Mouse (Mus musculus) midbrain, embryonic 16.5 days (tissue): Measurements from ENCODE around the gene Ncf4. TPM values are rescaled to one million over a fixed set of nuclear protein-coding genes. Genes with fewer than 3 reads are reported as not detected.
"Not testable (repeated sequence)": the region's sequence is repeated elsewhere in the genome, so short reads cannot be mapped to it uniquely, and the experiment has no call there.

ENCODE experiments used
- ATAC-seq: fragments of 200-750 bp; cut with Nextera tagmentation; 2 replicates; pipeline ENCODE4 v1.8.0; 2017; ENCODE audit warnings: moderate TSS enrichment
- H3K27ac ChIP-seq: fragments of 300-500 bp; sonication (generic); 2 replicates; pipeline ENCODE4 v1.5.1; 2014; ENCODE audit warnings: mild to moderate bottlenecking, low read length, mixed read lengths
- H3K27me3 ChIP-seq: fragments of 300-500 bp; sonication (generic); 2 replicates; pipeline ENCODE4 v1.6.1; 2014; ENCODE audit warnings: low read depth, low read length, mixed read lengths; ENCODE audit not compliant: control insufficient read depth, insufficient read depth
- H3K36me3 ChIP-seq: fragments of 300-500 bp; sonication (generic); 2 replicates; pipeline ENCODE4 v1.6.1; 2014; ENCODE audit warnings: mild to moderate bottlenecking, low read length, moderate library complexity, mixed read lengths; ENCODE audit not compliant: control insufficient read depth, insufficient read depth
- H3K4me1 ChIP-seq: fragments of 300-500 bp; sonication (generic); 2 replicates; pipeline ENCODE4 v1.6.1; 2014; ENCODE audit warnings: mild to moderate bottlenecking, low read length, mixed read lengths; ENCODE audit not compliant: control insufficient read depth, insufficient read depth
- H3K4me2 ChIP-seq: fragments of 300-500 bp; sonication (generic); 2 replicates; pipeline ENCODE4 v1.6.1; 2014; ENCODE audit warnings: mild to moderate bottlenecking, low read length, mixed read lengths
- H3K4me3 ChIP-seq: fragments of 300-500 bp; sonication (generic); 2 replicates; pipeline ENCODE4 v1.5.1; 2014; ENCODE audit warnings: low read depth, mild to moderate bottlenecking, low read length, moderate library complexity, mixed read lengths
- H3K9ac ChIP-seq: fragments of 300-500 bp; sonication (generic); 2 replicates; pipeline ENCODE4 v1.6.1; 2014; ENCODE audit warnings: low read depth, low read length, mixed read lengths
- H3K9me3 ChIP-seq: fragments of 300-500 bp; sonication (generic); replicated peaks from 2 replicates; pipeline ENCODE4 v1.6.1; 2014; ENCODE audit warnings: mild to moderate bottlenecking, low read length, mixed read lengths; ENCODE audit not compliant: control insufficient read depth, poor library complexity, severe bottlenecking
- WGBS: fragments of 180-500 bp; shearing (Covaris S2); extraction: QIAGEN DNeasy Blood & Tissue Kit; methylation state at CpG from one replicate; pipeline ENCODE4 v1.1.7; 2014; 5-methylcytosine and 5-hydroxymethylcytosine counted together
- polyA plus RNA-seq: library from polyadenylated mRNA; unstranded; fragments of >200 nt; fragmentation: Nextera tagmentation; extraction: Ambion mirVana; gene quantifications from 2 replicates; pipeline ENCODE4 v1.2.1, GENCODE M21; 2015

Ncf4 gene
- polyA plus RNA-seq, 1 experiment from 2014 or later, result 0.54 TPM

DNA sequence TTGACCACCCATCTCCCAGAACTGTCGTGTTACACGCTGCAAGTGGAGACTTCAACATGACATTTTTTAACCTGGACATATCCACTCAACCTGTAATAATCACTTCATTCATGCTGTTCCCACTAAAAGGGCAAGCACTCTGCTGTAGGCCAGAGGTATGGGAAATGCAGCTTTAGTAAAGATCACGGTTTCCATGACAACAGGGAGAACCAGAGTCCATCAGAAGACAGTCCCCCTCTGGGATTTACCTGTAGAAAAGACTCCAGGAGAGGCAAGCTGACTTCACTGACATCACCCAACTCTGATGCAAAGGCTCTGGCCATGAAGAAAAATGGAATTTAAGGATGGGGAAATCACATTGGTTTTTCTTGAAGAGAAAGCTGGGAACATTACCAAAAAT lies 18.7 kb downstream of the Ncf4 start:
- Histone ChIP-seq H3K4me3 (no peak overlapping the region), H3K9me3 (no peaks in the 10 kb centered on the region), H3K27ac (peak overlapping the region; percentile 61), H3K4me1 (peaks cover 2% of the 10 kb centered on the region; the same call in 1 of the 2 replicates), H3K36me3 (no peaks in the 10 kb centered on the region), H3K27me3 (no peaks in the 10 kb centered on the region), H3K4me2 (no peak overlapping the region), H3K9ac (no peak overlapping the region)
- WGBS, result 50% methylated on average over 3 of the region's 3 CpGs
- peak; percentile 60; the same call in 1 of the 2 replicates for ATAC-seq

DNA sequence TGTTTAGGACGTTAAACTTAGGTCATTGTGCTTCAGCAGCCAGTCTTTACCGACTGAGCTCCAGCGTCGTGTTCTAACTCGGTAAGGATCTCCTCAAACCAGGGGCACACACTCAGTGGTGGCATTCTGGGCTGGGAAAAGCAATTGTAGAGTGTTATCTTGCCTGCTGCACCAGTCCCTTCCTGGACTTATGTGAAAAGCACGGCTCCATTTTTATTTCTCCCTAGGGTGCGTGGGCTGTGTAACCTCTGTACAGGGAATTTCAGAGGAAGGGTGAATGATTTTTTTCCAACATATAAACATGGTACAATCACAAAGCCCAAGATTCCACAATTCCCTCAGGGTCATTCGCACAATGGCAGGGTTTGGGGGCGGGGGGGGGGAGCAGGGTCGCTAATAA lies 22.8 kb downstream of the Ncf4 start:
- Histone ChIP-seq H3K36me3 (no peaks in the 10 kb centered on the region), H3K27ac (no peak overlapping the region), H3K4me1 (peaks cover 2% of the 10 kb centered on the region; the same call in 1 of the 2 replicates), H3K4me3 (no peak overlapping the region), H3K9ac (no peak overlapping the region), H3K9me3 (no peaks in the 10 kb centered on the region), H3K27me3 (no peaks in the 10 kb centered on the region), H3K4me2 (no peak overlapping the region)
- no peak for ATAC-seq
- WGBS, result 87% methylated on average over 10 of the region's 10 CpGs

DNA sequence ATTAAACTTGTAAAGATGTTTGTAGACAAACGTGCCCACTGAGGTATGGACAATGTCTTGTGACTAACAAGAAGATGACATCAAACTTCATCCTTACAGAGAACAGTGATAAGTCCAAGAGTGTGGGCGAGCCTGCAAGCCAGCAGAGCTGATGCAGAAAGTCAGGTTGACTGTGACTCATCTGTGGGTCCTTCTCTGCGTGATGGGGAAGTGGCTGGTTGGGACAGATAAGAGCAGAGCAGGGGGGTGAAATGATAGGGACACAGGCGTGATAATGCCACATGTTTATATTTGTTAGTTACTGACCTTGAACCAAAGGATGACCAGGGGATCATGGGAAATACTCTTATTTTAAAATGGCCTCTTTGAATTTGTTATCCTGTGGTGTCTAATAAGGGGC lies 23.3 kb downstream of the Ncf4 start:
- no peaks in the 10 kb centered on the region for H3K36me3 ChIP-seq
- 81% methylated on average over 4 of the region's 4 CpGs for WGBS
- peaks cover 2% of the 10 kb centered on the region; the same call in 1 of the 2 replicates for H3K4me1 ChIP-seq
- no peak overlapping the region for H3K9ac ChIP-seq
- H3K27me3 ChIP-seq, result no peaks in the 10 kb centered on the region
- ATAC-seq, result no peak
- no peak overlapping the region for H3K27ac ChIP-seq
- no peak overlapping the region for H3K4me2 ChIP-seq
- H3K9me3 ChIP-seq, result no peaks in the 10 kb centered on the region
- no peak overlapping the region for H3K4me3 ChIP-seq

DNA sequence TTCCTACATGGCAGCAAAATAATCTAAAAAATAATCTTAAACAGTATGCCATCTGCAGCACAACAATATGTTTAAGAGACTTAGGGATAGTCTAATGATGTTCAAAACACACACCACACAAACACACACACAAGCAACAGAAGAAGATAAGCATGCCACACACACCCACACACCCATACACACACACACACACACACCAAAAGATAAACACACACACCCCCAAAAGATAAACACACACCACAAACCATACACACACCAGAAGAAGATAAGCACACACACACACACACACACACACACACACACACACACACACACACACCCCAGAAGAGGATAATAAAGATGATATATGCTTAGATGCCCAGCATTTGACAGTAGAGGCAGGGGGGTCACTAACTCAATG lies 26.6 kb downstream of the Ncf4 start:
- Histone ChIP-seq H3K27me3 (no peaks in the 10 kb centered on the region), H3K27ac (no peak overlapping the region), H3K4me1 (no peaks in the 10 kb centered on the region), H3K9ac (no peak overlapping the region), H3K4me3 (no peak overlapping the region), H3K36me3 (no peaks in the 10 kb centered on the region), H3K4me2 (no peak overlapping the region), H3K9me3 (no peaks in the 10 kb centered on the region)
- no peak for ATAC-seq

DNA sequence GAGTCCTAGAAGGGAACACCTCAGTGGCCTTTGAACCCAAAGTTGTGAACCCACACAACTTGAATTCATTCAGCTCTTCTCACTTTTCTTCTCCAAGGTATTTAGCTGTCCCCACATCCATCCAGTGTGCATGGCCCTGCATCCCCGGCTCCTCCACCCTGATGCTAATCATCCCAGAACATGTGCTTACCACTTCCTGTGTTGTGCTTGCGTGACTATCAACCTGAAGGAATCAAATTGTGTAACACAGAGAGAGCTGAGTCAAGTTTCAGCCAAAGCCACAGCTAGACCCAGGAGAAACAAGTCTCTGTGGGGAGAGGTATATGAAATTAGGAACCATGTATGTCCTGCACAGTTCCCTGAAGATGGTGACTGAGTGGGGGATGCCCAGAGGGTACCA lies 33.7 kb downstream of the Ncf4 start:
- Histone ChIP-seq H3K27ac (no peak overlapping the region), H3K4me2 (no peak overlapping the region), H3K4me1 (no peaks in the 10 kb centered on the region), H3K9me3 (no peaks in the 10 kb centered on the region), H3K9ac (no peak overlapping the region), H3K4me3 (no peak overlapping the region), H3K27me3 (no peaks in the 10 kb centered on the region), H3K36me3 (no peaks in the 10 kb centered on the region)
- WGBS, result 88% methylated on average over 2 of the region's 2 CpGs
- ATAC-seq, result no peak

DNA sequence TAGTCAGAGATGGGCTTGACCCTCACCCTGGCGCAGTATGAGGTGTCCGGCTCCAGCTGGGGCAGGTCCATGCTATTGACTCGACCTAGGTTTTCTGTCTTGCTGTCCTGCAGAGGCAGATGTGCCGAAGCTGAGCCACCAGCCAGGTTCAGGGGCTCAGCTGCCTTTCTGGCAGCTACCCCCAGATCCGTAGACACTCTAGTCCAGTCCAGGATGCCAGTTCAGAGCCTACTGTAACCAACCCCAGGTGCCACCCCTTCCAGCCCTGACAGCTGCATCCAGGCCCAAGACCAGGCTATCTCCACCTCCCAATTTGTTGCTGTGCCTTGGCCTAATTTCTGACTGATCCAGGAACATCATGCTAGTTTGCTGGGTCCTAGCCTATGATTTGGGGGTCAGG lies 43.3 kb downstream of the Ncf4 start:
- Histone ChIP-seq H3K9me3 (no peaks in the 10 kb centered on the region), H3K4me1 (no peaks in the 10 kb centered on the region), H3K27ac (no peak overlapping the region), H3K9ac (no peak overlapping the region), H3K4me2 (no peak overlapping the region), H3K27me3 (no peaks in the 10 kb centered on the region), H3K4me3 (no peak overlapping the region), H3K36me3 (no peaks in the 10 kb centered on the region)
- no peak for ATAC-seq
- 81% methylated on average over 5 of the region's 5 CpGs for WGBS

DNA sequence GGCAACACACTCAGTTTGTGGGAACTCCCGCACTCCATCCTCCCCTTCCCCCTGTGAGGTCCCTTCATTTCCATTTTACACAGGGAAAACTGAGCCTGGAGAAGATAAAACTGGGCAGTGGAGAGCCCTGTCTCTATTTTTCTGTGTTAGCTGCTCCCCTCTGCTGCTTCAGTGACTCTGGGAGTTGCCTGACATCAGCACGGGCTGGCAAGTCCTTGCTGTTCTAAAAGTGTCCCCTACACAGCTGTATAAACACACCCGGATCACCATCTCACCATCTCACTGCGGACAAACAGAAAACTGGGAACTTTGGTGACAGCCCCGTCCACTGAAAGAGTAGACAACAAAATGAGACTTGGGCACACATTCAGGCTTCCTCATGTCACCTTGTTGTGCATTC lies 45.2 kb downstream of the Ncf4 start:
- H3K9me3 ChIP-seq, H3K4me3 ChIP-seq, H3K27ac ChIP-seq, H3K9ac ChIP-seq, H3K36me3 ChIP-seq, H3K27me3 ChIP-seq, H3K4me2 ChIP-seq, H3K4me1 ChIP-seq, ATAC-seq: not testable (repeated sequence)
- WGBS, result 76% methylated on average over 5 of the region's 5 CpGs

DNA sequence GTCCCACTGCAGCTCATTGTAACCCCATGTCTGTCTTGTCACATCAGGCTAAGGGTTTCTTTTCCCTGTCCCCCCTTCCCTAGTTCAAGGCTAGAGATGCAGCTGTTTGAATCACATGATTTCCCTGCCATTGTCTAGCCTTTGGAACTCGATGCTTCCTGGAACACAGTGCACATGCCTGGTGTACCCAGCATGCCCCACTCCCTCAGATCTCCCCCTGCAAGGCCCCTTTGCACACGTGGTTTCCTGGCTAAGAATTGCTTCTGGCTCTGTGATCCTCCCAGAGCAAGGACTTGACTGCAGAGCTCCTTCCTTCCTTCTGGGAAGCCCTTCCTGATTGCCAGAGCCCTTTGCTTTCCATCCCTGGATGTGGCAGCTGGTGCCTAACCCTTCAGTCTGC lies 48.6 kb downstream of the Ncf4 start:
- H3K9me3 ChIP-seq, H3K9ac ChIP-seq, H3K4me2 ChIP-seq, H3K36me3 ChIP-seq, H3K4me3 ChIP-seq, H3K27me3 ChIP-seq, H3K27ac ChIP-seq, H3K4me1 ChIP-seq, ATAC-seq: not testable (repeated sequence)
- 6% methylated on average over 2 of the region's 2 CpGs for WGBS

DNA sequence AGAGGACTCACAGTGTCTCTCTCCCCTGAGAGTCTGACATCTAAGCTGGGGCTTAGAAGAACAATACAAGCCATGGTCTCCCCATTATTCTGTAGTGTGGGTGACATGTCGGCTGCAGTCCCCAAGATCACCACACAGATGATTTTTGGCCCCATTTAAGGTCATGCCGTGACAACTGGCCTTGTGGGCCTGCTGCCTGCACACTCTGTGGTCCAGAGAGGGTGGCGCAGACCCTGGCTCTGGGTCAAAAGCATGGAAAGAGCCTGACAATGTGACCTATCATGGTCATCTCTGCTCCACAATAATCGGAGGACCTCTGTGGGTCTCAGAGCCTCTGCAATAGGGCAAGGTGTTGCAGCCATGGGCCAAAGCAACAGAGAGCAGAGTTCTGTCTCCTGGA lies 49.1 kb downstream of the Ncf4 start:
- H3K36me3 ChIP-seq, result no peaks in the 10 kb centered on the region
- H3K27me3 ChIP-seq, result no peaks in the 10 kb centered on the region
- no peak overlapping the region for H3K27ac ChIP-seq
- H3K9me3 ChIP-seq, result no peaks in the 10 kb centered on the region
- H3K4me2 ChIP-seq, result no peak overlapping the region
- H3K4me3 ChIP-seq, result no peak overlapping the region
- no peaks in the 10 kb centered on the region for H3K4me1 ChIP-seq
- no peak overlapping the region for H3K9ac ChIP-seq
- ATAC-seq, result no peak
- 82% methylated on average over 4 of the region's 4 CpGs for WGBS

DNA sequence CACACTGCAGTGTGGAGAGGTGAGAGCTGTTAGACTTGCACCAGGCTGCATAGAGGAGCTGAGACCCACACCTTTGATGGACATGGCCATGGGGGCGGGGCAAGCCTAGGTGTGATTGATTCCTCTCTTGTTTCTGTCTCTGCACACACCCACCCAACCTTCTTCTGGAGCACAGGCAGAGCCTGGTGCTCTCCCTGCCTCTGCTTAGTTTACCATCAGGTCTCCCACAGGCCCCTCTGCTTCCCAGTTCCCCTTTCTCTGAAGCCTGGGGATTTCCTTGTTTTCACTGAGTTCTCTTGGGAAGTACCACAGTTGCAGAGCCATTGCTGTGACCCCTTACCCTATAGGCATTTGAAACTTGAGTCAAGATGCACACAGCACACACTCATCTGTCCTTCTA lies 54.0 kb downstream of the Ncf4 start:
- 87% methylated on average over 1 of the region's 1 CpGs for WGBS
- H3K36me3 ChIP-seq, result no peaks in the 10 kb centered on the region
- no peak overlapping the region for H3K9ac ChIP-seq
- no peak overlapping the region for H3K27ac ChIP-seq
- H3K27me3 ChIP-seq, result no peaks in the 10 kb centered on the region
- no peak for ATAC-seq
- no peak overlapping the region for H3K4me2 ChIP-seq
- H3K4me1 ChIP-seq, result no peaks in the 10 kb centered on the region
- no peaks in the 10 kb centered on the region for H3K9me3 ChIP-seq
- H3K4me3 ChIP-seq, result no peak overlapping the region
